Mouse (Mus musculus): ENCODE measurements around the gene Igfbp5. TPM values are rescaled to one million over a fixed set of nuclear protein-coding genes. Genes with fewer than 3 reads are reported as not detected.

Igfbp5 gene
- polyA plus RNA-seq (2012; ENCODE audit: low replicate concordance), result 0.07 and 1.3 TPM in 2 replicates

GRCm38 (mm10) chr1:72874287-72875211 lies at the start of gene Igfbp5:
Gene Igfbp5, minus strand, starts transcription at chr1:72874884.

GRCm38 (mm10) chr1:72823751-72824706 lies 50.7 kb downstream of the Igfbp5 start, which contains the start of gene Igfbp2:
Gene Igfbp2, plus strand, starts transcription at chr1:72824503.

Other genes with a start within 250 kb of the Igfbp5 start
- gene Ankar, start 174.3 kb downstream of the Igfbp5 start, polyA plus RNA-seq (2012; ENCODE audit: low replicate concordance), result 0.36 TPM in 1 of 2 replicates, not detected in the other
- 35.2 and 55.5 TPM in 2 replicates for gene Rpl37a, start 163.6 kb downstream of the Igfbp5 start, polyA plus RNA-seq (2012; ENCODE audit: low replicate concordance)
- 0.23 and 1.1 TPM in 2 replicates for gene Igfbp2, start 50.4 kb downstream of the Igfbp5 start, polyA plus RNA-seq (2012; ENCODE audit: low replicate concordance)
- gene Tnp1, start 141.0 kb upstream of the Igfbp5 start, polyA plus RNA-seq (2012; ENCODE audit: low replicate concordance), result not detected in 2 replicates